Mouse (Mus musculus): Measurements from ENCODE around the gene Gstm3.

GRCm38 (mm10) chr3:107925335-107925734 lies 43.7 kb downstream of the Gstm3 start:
- TF ChIP-seq POLR2A (IDR thresholded peaks at IDR 0.05; ENCODE audit: insufficient read depth, low read depth, low read length) (no peak), CTCF (IDR thresholded peaks at IDR 0.05) (no peak)

Measured in heart, adult 2 months (tissue).